Mouse (Mus musculus): ENCODE results near the gene Dpp9. TPM values are rescaled to one million over a fixed set of nuclear protein-coding genes. Genes with fewer than 3 reads are reported as not detected.
A peak's percentile ranks its signal among the peaks of the same experiment; 100 is the strongest.

Gene Dpp9
- polyA plus RNA-seq, 1 experiment from 2014 or later, result 50.6 TPM

GRCm38 (mm10) chr17:56137839-56138613, 80.7 kb downstream of the Dpp9 start:
- Histone ChIP-seq H3K4me3 (ENCODE audit: low read depth, low read length) (no peak overlapping the region), H3K4me1 (replicated peaks; ENCODE audit: control insufficient read depth, insufficient read depth, low read length) (peaks cover 15% of the 10 kb centered on the region), H3K9ac (ENCODE audit: low read length) (no peak overlapping the region), H3K27me3 (ENCODE audit: control insufficient read depth, insufficient read depth, low read length) (peaks cover 37% of the 10 kb centered on the region), H3K36me3 (ENCODE audit: control insufficient read depth, insufficient read depth, low read length) (no peaks in the 10 kb centered on the region), H3K27ac (ENCODE audit: low read depth, low read length) (no peak overlapping the region), H3K4me2 (ENCODE audit: low read depth, low read length, severe bottlenecking) (no peak overlapping the region), H3K9me3 (ENCODE audit: control insufficient read depth, low read length) (no peaks in the 10 kb centered on the region)
- WGBS, result 16% methylated on average over 25 of the region's 25 CpGs
- DNase-seq (ENCODE audit: low spot score), result no peak
- no peak for ATAC-seq (replicated peaks; ENCODE audit: low FRiP score)

MicroRNA genes within 50 kb of the gene (microRNA counts, 519-probe panel; counts per million panel counts)
- 31.2 counts per million for microRNA mmu-miR-7b

Small RNA genes lying within 50 kb of the gene (microRNA-seq; reads per million reads assigned to microRNA genes)
- gene Gm44397 (ENCODE audit: insufficient number of aligned reads) (not detected), gene Mir7b (ENCODE audit: insufficient number of aligned reads) (678 reads per million, percentile 63 among the genes with 10 or more reads in this experiment)

Other genes with a start within 250 kb of the Dpp9 start
- gene Shd, start 248.4 kb downstream of the Dpp9 start, polyA plus RNA-seq (2014; fragmentation: Nextera tagmentation; extraction: Ambion mirVana), result 65.1 and 77.9 TPM in 2 replicates
- gene Fsd1, start 232.4 kb downstream of the Dpp9 start, polyA plus RNA-seq (2014; fragmentation: Nextera tagmentation; extraction: Ambion mirVana), result 61.9 and 71.1 TPM in 2 replicates
- gene Stap2, start 213.3 kb downstream of the Dpp9 start, polyA plus RNA-seq (2014; fragmentation: Nextera tagmentation; extraction: Ambion mirVana), result 5.3 and 6.4 TPM in 2 replicates
- gene Mpnd, start 213.2 kb downstream of the Dpp9 start, polyA plus RNA-seq (2014; fragmentation: Nextera tagmentation; extraction: Ambion mirVana), result 164 and 191 TPM in 2 replicates
- 129 and 133 TPM in 2 replicates for gene Sh3gl1, start 182.3 kb downstream of the Dpp9 start, polyA plus RNA-seq (2014; fragmentation: Nextera tagmentation; extraction: Ambion mirVana)
- 38.0 and 38.6 TPM in 2 replicates for gene Chaf1a, start 178.5 kb downstream of the Dpp9 start, polyA plus RNA-seq (2014; fragmentation: Nextera tagmentation; extraction: Ambion mirVana)
- gene Ubxn6, start 143.9 kb downstream of the Dpp9 start, polyA plus RNA-seq (2014; fragmentation: Nextera tagmentation; extraction: Ambion mirVana), result 39.0 and 43.2 TPM in 2 replicates
- gene Hdgfl2, start 139.3 kb downstream of the Dpp9 start, polyA plus RNA-seq (2014; fragmentation: Nextera tagmentation; extraction: Ambion mirVana), result 150 and 152 TPM in 2 replicates
- gene Plin4, start 109.1 kb downstream of the Dpp9 start, polyA plus RNA-seq (2014; fragmentation: Nextera tagmentation; extraction: Ambion mirVana), result 0.07 TPM in 2 replicates
- 0.21 TPM in 1 of 2 replicates, not detected in the other for gene Plin5, start 101.3 kb downstream of the Dpp9 start, polyA plus RNA-seq (2014; fragmentation: Nextera tagmentation; extraction: Ambion mirVana)
- 0.17 and 0.51 TPM in 2 replicates for gene Lrg1, start 96.9 kb downstream of the Dpp9 start, polyA plus RNA-seq (2014; fragmentation: Nextera tagmentation; extraction: Ambion mirVana)
- gene Sema6b, start 78.6 kb downstream of the Dpp9 start, polyA plus RNA-seq (2014; fragmentation: Nextera tagmentation; extraction: Ambion mirVana), result 1.4 and 2.5 TPM in 2 replicates
- gene Tnfaip8l1, start 56.4 kb downstream of the Dpp9 start, polyA plus RNA-seq (2014; fragmentation: Nextera tagmentation; extraction: Ambion mirVana), result 7.7 and 8.4 TPM in 2 replicates
- gene Mydgf, start 35.0 kb downstream of the Dpp9 start, polyA plus RNA-seq (2014; fragmentation: Nextera tagmentation; extraction: Ambion mirVana), result 55.4 and 64.0 TPM in 2 replicates
- gene Fem1a, start 37.9 kb upstream of the Dpp9 start, polyA plus RNA-seq (2014; fragmentation: Nextera tagmentation; extraction: Ambion mirVana), result 16.5 and 16.6 TPM in 2 replicates
- 2.5 and 3.0 TPM in 2 replicates for gene Ticam1, start 57.9 kb upstream of the Dpp9 start, polyA plus RNA-seq (2014; fragmentation: Nextera tagmentation; extraction: Ambion mirVana)
- gene Plin3, start 74.0 kb upstream of the Dpp9 start, polyA plus RNA-seq (2014; fragmentation: Nextera tagmentation; extraction: Ambion mirVana), result 37.5 and 44.6 TPM in 2 replicates
- not detected in 2 replicates for gene Arrdc5, start 81.4 kb upstream of the Dpp9 start, polyA plus RNA-seq (2014; fragmentation: Nextera tagmentation; extraction: Ambion mirVana)
- gene Uhrf1, start 84.4 kb upstream of the Dpp9 start, polyA plus RNA-seq (2014; fragmentation: Nextera tagmentation; extraction: Ambion mirVana), result 197 and 223 TPM in 2 replicates
- gene Kdm4b, start 107.2 kb upstream of the Dpp9 start, polyA plus RNA-seq (2014; fragmentation: Nextera tagmentation; extraction: Ambion mirVana), result 52.1 TPM in 2 replicates